Mouse (Mus musculus) hematopoietic stem cell, adult 5-6 weeks (primary cell): ENCODE data around the gene Col1a2. TPM values are rescaled to one million over a fixed set of nuclear protein-coding genes. Genes with fewer than 3 reads are reported as not detected.
A peak's percentile ranks its signal among the peaks of the same experiment; 100 is the strongest.

Experiments used
- ATAC-seq, 2 experiments: fragments of 125-278 bp in 1 of 2; replicated peaks in 1 of 2; 2 replicates each; pipeline ENCODE4 v1.8.0; 2016 to 2017; ENCODE audit warnings: inconsistent platforms in 2 of 2, mild to moderate bottlenecking in 2 of 2, moderate number of reproducible peaks in 2 of 2, low read depth in 1 of 2, moderate TSS enrichment in 1 of 2; ENCODE audit not compliant: low FRiP score in 2 of 2, poor library complexity in 2 of 2, severe bottlenecking in 2 of 2, insufficient read depth in 1 of 2, low TSS enrichment in 1 of 2
- total RNA-seq: library from RNA; stranded (forward); fragments of 172-1452, 232-1000 nt; gene quantifications from 2 replicates; pipeline ENCODE4 v1.2.3, GENCODE M21; 2017

The Col1a2 gene
- total RNA-seq, 1 experiment from 2014 or later = 0.35 TPM

DNA sequence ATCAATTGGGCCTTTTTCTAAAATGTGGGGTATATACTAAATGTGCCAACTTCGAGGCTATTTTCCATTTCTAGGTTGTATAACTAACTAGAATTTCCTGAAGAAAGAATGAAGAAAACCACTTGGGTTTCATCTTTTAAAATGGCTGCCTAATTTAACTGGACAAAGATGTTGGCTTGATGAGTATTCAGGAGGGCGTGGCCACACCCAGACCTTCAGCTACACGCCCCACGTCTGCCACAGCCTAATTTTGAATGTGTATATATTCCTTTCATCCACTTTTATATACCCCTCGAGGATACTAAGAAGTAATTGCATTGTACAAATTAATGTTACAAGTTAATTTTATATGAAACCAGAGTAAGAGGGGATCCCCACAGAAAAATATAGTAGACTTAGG, 2.2 kb downstream of the Col1a2 start:
- no peak for ATAC-seq

DNA sequence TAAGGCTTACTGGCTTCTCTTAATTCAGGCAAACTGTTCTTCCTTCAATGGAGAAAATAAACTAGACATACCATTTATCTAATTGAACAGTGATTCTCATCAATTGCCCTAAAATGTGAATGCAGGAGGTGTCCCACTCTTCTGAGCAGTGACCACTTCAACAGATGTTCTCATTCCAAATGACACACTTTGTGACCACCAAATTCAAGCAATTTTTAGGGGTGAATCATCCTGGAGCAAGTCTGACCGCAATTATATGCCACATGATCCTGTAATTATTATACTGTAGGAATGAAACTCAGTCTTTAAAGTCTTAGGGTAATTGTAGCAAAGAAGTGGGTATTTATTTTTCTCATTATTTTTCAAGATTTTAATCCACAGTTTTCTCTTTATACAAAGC, 2.7 kb downstream of the Col1a2 start:
- no peak for ATAC-seq

DNA sequence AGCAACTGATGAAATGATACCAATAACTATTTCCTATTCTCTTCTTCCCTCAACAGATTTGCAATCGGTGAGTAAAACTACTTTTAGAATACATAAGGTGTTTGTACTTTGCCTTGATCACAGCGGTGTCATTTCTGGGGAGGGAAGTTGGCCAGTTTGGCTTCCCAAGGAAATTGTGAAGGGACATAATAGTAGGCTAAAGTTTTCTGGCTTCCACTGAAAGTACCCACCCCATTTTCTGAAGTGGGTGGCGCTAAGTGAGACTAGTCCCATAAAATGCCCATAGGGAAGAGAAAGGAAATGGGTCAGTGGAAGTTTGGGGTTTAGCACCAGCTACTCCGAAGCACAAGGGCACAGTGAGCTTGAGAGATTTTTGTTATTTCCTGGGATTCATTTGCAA, 3.7 kb downstream of the Col1a2 start:
- ATAC-seq = no peak

DNA sequence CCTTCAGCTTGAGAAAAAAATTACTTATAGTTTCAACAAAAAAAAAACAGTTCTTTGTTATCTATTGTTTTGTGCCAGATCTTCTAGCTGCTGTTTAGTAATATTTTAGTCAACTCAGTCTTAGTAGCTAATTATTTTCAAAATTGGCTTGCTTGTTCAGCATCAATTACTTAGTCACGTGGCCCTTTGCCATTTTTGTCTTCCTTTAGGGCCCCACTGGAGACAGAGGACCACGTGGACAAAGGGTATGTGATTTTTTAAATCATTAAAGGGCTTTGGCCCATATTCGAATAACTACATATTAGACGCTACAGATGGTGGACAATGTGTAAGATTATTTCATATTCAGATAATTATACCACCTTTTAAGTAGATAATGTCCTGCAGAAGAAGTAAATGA, 4.8 kb downstream of the Col1a2 start:
- ATAC-seq = no peak

DNA sequence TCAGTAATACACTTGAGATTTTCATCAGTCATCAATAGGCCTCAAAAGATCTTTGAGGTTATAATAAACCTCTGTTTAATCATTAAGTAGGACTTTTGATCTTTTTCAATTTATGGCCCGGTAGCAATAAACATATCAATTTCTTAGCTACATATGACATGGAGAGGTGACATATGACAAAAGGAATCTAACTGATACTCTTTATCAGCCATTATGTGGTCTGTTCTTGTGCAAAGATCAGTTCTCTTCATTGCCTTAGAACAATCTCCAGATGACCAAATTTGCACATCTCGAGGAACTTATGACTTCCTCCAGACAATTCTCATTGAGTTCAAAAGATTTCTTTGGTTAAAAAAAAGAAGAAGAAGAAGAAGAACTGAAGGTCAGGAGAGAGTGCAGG, 10.1 kb downstream of the Col1a2 start:
- ATAC-seq = no peak

DNA sequence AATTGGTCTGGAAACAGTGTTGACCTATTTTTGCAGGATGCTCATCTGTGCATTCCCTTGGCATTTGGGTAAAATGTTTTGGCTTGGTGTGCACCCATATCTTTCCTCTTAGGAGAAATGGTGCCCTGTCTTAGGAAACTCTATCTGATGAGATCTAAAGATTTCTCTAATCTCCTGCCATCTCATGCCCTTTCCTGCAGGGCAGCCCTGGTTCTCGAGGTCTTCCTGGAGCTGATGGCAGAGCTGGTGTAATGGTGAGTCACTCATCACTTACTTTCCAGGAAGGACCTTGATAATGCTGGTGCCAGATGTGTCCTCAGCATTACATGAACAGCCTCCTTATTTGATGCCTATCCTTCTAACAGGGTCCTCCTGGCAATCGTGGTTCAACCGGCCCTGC, 16.4 kb downstream of the Col1a2 start:
- no peak for ATAC-seq

DNA sequence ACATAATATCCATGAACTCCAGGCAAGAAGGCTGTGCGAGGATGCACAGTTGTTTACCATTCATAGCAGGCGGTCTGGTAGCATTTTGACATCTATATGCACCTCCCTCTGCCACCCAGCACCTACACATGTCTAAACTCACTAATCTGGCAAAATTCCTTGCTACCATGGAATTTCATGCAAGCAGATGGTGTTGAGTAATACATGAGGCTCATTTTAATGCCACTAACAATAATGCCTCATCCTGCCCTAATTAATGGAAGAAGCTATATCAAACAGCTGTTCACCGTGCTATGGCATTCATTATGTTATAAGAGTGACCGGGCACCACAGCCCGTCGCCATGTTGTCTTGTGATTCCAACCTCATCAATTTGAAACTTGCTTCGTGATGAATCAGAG, 23.8 kb downstream of the Col1a2 start:
- no peak for ATAC-seq

DNA sequence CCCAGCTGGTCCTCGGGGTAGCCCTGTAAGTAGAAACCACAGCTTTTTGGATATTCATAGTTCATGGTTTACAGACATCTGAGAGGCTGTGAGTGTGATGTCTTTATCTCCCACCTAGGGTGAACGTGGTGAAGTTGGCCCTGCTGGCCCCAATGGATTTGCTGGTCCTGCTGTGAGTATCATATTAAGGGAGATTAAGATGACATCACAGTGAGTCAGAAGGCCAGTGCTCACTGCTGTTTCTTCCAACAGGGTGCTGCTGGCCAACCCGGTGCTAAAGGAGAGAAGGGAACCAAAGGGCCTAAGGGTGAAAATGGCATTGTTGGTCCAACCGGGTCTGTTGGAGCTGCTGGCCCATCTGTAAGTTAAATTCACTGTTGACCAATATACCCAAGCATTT, 26.4 kb downstream of the Col1a2 start:
- no peak for ATAC-seq

DNA sequence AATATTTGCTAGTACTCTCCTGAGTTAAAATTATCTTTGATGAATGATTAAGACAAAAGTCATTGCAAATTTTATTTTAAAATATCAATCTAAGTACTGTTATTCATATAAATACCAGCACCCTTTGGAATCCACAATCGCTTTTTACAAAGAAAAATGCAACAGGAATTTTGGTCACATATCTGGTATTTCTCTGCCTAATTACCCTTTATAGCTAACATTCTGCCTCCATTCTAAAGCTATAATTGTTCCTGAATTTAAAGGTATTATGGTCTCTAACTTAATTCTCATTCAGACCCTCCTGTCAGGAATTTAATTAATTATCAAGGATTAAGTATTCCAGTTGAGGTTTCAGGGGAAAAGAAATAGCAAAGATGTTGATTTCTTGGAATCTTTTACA, 28.3 kb downstream of the Col1a2 start:
- no peak for ATAC-seq

DNA sequence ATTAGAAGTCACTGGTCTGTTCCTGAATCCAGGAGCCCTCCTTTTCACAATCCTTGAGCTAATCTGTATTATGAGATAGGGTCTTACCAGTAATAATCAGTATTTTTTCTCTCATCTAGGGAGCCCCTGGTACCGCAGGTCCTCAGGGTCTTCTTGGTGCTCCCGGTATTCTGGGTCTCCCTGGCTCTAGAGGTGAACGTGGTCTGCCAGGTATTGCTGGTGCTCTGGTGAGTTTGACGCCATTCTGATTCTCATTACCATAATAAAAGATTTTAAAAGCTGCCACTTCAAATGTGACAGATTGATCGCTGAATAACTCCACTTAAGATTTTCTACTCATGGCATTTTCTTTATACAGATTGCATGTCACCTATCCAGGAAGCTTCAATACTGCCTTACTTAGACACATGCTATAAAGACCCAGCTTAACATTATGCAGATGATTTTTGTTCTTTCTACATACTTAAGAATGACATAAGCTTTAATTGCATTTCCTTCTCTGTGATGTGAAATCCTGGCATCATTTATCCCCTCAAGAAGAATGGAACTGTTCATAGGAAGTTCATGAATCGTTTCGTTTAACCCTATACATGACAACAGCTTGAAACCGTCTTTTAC, 30.0 kb downstream of the Col1a2 start:
- no peak for ATAC-seq

DNA sequence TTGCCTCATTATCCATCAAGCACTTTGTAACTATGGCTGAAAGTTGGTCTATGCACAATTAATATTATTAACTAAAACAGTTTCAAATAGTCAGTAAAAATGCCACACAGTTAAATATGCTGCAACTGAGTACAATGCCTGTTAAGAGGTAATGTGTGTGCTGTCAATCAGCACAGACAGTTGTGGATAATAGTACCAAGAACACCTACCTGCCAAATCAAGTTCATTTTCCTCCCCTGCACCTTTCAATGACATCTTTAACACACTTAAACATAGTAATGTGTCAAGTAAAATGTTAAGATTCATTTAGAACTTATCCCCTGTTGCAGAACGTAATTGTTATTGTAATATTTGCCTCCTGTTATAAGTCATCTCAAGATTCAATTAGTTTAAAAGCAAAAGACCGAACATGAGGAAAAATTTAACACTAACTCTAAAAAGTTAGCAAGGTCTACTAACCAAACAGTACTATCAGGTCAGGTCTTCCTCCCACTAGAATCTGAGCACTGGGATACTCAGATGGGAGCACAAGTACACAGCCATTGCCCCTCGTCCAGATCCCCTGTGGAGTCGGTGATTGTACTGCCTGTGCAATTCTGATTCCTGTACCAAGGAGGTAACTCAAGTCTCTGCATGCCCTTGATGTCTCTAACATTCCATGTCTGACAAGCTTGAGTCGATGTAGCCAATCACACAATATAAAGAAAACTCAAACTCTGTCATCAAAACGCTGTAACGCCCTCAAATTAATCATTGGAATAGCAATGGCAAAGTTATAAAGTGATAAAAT, 37.5 kb downstream of the Col1a2 start:
- no peak for ATAC-seq

DNA sequence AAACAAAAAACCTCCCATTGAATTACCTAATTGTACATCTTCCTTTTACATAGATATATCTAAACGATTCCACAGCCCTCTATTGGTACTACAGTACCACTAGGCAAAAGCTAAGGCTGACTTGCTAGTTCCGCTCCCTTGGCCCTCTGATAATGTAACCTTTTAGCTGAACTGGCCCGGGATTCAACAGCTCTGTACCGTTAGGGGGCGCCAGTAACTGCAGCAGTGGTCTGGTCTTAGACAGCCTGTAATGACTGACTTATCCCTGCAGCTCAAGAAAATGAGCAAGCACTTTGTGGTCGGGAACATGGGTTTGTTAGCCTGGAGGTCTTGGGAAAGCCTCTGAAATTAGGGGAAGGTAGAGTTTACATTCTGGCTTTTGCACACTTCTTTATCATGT, 39.9 kb downstream of the Col1a2 start:
- peak; percentile 73 to 76 for ATAC-seq

DNA sequence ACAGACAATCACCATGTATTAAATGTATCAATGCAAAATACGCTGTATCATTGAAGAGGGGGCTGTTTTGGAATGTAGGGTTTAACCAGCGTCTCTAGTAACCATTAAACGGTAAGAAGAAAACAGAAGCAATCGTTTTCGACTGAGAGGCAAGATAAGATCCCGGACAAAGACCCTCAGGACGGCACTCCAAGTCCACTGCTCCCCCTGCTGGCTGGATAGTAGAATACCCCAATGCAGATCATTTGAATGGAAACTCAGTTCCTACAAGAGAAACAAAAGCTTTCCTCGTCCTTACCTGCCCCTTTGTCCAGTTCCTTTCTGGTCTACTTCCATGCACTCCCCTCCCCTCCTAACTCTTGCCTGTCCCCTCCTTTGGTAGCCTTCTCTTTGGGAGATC, 41.1 kb downstream of the Col1a2 start:
- ATAC-seq = peak; percentile 74 to 82; a peak in 3 of 4 replicates

DNA sequence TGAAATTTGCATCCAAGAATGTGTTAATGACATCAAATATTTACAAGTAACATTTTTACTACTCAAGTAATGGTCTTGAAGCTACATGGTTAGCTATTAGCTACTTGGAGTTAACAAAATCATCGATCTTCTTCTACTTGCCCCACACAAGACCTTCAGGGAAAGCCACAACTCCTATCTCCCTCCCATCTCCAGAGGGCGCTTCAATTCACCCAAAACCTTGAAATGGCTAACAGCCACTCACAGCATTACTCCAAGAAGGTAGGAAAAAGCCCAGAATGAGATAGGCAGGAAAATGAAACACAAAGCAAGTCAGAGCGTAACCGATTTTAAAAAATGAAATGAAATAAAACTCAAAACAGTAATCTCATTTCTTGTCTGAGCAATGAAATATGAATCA, 44.3 kb downstream of the Col1a2 start:
- ATAC-seq = no peak

DNA sequence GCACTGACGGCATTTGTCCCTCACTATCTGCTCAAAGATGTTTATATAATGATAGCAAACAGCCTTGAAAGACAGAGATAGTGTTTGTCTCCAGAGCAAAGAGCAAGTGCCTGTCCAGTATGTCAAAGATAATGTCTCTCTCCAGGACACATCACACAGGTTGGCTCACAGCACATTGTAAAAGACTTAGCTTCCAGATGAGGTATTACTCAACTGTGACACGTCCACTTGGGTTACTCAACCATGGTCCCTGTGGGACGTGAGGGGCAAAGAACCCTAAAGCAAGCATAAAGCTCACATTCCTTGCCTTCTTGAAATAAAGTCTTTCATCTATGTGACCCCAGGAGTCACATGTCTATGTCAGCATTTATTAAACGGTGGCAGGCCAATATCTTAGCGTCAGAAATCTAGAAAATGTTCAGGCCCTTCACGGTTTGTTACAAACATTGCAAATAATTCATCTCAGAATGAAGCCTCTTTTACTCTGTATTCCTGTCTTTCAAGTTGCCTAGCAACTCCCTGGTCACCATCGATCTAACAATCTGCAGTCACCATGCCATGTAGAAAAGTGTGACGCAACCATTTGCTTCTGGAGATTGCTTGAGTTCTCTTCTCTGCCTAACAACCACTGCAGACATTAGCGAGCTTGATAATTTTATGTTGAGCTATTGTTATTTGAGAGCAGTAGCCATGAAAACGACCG, 45.4 kb downstream of the Col1a2 start:
- ATAC-seq = no peak

DNA sequence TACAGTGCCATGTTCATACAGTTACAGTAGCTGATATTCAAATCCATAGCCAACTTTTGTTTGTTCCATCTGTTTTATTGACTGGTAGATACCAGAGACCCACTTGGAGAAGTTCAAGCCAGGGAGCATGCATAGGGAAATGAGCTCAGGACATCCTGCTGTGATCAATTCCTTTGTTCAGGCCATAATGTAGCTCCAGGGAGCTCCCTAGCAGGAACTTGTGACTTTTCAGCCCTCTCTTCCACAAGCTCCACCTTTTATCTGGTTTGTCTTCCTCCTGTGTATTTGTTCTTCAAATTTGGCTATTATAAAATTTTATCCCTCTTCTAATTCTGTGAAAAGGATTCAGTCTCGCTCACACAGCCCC, 45.9 kb downstream of the Col1a2 start:
- ATAC-seq = no peak

DNA sequence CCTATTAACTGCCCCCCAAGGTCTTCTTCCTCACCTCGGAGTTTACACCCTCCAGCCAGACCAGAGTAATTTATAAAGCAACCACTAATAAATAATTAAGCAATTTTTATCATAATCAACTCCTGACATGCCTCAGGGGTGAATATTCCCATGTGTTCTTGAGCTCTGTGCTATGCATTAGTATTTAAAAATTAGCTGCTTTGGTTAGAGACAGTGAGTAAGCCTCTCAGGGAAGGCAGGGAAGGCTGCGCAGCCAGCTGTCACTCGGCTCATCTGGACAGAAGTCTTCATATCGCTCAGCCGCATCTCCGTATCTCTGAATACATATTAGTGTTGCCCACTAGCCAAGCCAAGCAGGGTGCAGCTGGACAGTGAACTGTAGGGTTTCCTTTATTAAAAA, 50.8 kb downstream of the Col1a2 start:
- ATAC-seq = no peak

DNA sequence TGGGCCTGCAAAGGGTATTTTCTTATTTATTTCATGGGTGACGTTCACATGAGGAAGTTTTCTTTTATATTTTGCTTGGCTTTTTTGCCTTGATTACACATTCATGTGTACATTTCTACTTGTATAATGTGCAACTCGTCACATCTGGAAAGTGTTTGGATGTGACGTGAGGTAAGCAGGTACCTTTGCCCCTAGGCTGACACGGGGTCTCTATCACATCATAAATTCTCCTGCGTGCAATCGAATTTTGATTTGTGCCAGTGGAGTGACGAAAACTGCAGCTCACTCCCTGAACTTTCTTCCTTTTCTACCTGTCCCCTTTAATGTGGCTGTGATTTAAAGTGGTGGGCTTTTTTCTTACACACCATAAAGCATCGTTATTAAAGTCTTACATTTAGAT, 52.5 kb downstream of the Col1a2 start:
- no peak for ATAC-seq

DNA sequence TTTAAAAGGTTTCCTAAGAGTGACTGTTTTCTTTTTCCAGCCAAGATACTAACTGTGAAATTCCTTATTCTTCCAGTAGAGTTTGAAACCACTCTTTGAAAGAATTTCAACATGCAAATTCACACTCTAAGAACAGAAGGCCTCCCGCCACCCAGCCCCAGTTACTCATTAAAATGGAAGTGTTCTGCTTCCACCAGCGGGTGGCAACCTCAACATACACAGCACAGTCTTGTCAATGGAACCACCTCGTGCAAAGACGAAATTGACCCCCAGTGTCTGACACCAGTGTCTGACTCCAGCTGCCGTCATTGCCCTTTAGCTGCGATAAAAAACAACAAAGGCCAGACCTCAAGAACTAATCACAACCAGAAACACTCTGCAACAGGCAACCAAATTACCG, 53.1 kb downstream of the Col1a2 start:
- ATAC-seq = peak; percentile 69 to 87; a peak in 3 of 4 replicates
